Mouse (Mus musculus) T-helper 2 cell (primary cell): ENCODE measurements at regions not wholly inside any gene's neighbourhood (a gene's known extent, or its start where the extent isn't known, plus 50 kb on each side); places are given as distances from the start of the nearest gene placed in this dataset.

Experiments used
- in situ Hi-C: fragments of 300-600 bp; cut with MboI, MseI; formaldehyde crosslinking; loops from one replicate; pipeline ENCODE4 v1.15.1; 2025; ENCODE audit warnings: high pct_unique_total_duplicates

DNA sequence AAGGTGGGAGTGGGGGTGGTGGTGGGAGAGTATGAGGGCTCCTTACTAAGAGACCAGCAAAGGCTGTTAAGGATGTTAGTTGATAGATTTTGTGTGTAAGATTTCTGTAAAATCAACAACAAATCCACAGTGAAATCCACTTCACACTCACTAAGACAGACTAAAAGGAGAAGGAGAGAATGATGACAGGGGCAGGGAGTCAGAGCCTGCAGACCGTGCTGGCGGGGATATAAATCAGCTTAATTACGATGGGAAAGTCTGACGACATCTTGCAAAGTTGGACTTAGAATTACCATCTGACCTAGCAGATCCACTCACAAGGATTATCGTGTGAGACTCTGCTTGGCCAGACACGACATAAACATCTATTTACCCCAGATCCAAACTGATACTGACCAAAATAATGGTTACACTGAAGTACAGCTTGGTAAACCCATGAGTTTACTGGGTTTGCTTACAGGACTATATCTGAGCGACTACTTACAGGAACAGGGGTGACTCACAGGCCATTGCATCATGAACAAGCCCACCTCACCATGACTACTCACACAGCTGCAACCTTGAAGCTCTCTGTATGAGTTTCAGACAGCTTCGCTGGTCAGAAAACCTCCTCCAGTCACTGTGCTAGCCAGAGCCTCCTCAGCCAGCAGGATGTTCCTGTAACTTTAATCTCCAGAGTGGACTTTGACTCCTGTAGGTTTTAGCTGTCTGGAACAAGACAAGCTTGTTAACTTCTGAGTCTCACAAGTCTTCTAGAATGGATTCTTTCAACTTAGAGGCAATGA, 50.5 kb upstream of the Ednra start:
- in situ Hi-C loops, result no loop called here

DNA sequence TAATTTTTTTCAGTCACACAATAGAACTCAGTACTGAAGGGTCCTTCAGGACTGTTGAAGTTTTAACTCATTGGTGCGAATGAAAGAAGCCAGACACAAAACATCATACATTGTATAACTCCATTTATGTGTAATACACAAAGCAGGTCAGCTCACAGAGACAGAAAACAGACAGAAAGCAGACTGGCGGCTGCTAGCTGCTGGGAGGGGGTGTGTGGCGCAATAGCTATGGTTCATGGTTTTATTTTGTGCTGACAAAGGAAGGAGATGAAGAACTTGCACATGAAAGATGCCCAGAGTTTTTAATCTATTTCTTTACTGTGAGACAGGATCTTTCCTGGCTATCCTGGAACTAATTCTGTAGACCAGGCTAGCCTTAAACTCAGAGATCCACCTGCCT, 51.3 kb upstream of the Ednra start:
- in situ Hi-C loops, result no loop called here

DNA sequence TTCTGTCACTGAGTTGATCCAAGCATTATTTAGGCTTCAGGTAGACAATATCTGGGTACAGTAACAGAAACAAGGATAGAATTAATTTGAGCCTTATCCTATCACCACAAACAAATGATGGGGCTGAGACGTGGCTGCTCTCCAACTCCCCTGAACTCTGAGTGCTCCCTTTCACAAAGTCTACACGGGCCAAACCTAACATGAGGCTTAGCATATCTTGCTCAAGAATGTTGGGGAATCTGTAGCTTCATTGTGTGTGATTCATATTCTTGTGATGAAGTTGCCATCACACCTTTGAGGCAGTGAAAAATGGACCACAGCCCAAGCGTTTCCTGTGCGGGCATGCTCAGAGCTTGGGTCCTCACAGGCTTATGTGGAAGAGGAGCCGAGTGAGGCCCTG, 53.3 kb upstream of the Ednra start:
- in situ Hi-C loops, result no loop called here

DNA sequence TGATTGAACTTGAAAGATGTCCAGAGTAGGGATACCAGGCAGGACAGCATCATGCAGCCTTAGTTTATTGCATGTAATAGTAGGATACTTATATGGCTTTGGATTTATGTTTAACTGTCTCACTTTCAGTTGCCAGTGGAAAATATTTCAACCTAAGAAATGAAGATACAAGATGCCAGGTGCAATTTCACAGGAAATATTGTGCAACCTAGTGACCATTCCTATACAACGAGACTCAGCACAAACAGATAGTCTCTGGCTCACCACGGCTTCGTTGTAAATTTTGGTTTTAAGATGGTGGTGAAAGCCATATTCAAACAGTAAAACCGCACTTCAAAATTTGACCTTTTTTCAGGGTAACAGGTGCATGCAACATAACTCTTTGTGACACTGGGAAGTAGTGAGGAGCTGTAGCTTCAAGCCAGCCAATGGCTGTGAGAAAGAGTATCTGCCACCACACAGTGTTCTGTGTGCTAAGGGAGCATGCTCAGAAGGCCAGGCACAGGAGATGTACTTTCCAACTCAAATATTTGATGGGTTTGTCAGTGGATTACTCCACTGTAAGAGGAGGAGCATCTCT, 61.5 kb upstream of the Ednra start:
- in situ Hi-C loops, result no loop called here

DNA sequence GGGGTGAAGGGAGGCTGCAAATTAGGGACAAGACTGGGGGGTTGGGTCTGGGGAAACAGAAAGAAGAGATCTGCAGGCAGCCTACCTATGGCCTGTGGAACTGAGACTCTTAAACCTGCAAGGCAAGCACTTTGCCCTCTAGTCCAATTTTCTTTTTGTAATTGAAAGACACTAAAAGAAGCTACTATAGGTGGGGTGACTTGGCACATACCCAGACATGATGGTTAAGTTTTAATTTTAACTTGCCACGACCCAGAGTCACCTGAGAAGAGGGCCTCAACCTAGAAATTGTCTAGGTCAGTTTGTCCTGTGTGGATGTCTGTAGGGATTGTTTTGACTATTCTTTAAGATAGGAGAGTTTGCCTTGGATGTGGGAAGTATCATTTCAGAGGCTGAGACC, 70.6 kb upstream of the Ednra start:
- in situ Hi-C loops, result no loop called here

DNA sequence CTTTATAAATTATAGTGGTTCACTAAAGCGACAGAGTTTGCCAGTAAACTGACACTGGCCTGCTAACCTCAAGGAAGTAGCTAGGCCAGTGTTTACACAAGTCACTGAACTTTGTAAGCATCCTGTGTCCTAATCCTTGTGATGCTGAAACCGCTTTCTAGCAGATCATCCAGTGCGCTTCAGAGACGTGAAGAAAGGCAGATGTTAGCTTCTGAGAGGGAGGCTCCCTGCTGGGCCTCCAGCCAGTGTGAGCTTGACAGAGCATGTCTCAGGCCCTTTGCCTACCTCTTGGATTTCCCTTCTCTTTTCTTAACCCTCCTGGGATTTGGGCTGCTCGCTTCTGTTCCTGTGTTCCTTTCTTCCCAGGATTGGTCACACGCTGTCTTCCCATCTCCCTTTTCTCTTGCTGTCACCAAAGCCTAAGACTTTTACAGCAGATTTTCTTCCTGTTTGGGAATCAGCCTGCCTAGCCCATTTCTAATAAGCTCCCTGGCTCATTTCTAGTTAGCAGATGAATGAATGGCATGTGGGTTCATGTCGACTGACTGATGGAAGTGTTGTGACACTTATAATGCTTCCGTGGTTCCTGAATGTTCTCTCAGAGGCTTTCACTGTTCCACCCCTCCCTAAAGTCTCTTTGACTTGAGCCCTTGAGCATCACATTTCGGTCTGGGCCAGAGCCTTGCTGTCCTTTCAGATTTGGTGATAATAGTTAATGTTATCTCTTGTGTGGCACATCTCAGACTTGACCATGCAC, 79.1 kb upstream of the Ednra start:
- in situ Hi-C loops, result no loop called here

DNA sequence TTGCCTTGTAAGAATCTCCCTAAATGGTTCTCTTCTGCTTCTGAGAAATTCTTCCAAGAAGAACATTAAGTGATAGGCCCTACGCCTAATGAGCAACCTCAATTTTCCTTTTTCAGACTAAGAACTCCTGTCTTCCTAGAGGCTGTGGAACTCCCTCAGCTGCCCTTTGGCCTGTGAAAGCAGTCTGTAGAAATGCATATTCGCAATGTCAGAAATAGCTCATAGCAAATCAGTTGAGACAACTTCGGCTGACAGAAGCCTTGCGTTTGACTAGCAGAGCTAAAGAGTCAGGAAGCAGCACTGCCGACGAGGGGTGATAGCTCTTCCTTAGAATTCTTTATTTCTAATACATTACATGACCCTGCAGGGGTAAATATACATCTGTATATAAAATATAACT, 80.3 kb upstream of the Ednra start:
- in situ Hi-C loops, result no loop called here

DNA sequence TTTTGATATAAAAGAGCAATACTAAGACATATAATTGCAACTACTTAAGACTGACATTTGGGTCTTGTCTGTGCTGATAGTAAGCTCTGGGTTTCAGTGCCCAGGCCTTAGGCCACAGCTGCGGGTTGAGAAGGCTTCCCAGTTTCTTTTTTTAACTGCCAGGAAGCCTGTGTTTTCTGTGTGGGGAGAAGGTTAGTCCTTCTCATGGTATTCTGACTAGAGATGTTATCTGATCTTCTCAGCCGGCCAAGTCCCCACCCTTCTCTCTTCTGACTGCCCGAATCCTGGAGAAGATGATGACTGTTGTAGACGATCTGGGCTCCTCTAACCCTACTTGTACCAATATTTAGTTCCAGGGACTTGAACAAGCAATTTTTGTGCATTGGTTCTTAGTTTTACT, 80.7 kb upstream of the Ednra start:
- in situ Hi-C loops, result no loop called here

DNA sequence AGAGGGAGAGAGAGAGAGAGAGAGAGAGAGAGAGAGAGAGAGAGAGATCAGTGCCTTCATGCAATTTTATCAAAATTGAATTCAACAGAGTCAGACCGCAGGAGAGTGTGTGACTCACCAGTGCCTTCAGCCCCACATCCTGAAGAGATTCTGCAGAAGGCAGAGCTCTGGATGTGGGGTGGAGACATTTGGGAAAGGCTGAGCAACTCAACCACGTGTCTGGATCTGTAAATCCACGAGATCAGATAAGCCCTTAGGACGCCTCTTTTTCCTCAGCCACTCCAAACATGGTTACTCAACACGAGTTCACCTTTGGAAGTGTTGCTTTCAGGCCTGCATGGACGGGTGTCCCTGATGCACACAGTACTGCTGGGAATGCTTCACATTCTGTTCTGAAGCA, 81.4 kb upstream of the Ednra start:
- in situ Hi-C loops, result no loop called here

DNA sequence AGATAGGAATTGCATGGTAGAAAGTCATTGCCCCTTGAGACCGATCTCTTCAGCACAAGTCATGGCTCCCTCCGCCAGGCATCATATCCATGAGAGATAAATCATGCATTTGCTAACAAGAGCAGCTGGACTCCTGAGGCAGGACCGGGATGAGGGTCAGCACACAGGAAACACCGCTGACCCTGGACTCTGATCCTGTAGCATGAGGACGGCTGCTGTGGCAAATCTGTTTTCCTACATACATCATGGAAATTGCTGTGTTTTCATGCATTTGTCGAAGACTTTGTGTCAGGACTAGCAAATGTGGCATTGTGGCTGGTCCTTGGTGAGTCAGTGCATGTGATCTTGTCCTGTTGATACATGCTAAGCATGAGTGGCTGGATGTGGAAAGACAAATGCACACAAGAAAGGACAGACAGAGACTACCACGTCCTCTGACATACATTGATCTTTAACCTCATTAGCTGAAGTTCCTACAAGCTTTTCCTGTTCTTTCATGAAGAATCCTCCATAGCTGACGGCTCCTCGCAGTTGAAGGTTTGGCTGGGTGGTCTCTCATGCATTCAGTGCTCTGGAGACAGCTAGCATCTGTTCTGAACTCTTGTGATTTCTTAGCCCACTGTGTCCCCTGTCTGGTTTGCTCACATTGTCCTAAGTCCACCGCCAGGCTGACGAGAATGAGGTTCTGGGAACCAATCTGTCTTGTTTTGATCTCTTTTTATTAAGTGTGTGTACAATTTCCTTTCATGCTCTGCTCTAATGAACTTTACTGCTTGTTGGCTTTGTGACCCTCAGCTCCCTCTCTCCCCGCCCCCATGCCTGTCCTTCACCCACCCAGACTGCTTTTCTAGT, 90.8 kb upstream of the Ednra start:
- in situ Hi-C loops, result no loop called here

DNA sequence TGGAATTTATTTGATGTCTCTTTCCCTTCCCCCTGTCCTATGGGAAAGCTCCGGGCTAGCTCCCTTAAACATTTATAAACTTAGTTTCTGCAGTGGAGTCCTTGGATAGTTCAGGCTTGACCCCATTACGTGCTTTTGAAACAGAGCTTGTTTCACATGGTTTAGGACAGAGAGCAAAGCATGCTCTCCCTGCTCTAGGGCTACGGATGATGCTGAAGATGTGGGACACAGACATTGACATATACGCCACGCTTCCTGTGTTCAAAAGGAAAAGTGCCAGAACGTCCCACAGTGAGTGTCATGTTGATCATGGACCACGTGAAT, 91.3 kb upstream of the Ednra start:
- in situ Hi-C loops, result no loop called here

DNA sequence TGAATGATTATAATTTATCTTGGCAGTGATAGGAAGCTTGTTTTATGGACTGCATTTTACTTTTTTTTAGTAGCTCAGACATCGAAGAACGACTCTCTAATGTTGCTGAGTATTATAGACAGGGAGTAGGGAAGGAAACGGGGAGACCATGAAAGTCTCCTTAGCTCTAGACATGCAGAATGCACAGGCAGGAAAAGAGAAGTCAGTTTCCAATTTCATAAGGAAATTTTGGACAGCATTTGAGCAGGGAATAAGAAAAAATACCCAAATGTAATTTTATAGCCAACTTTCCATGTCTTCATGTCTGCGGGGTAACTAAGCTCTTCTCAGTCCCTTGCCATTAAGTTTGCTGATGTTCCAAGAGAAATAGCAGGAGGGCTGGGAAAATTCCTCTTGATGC, 92.0 kb upstream of the Ednra start:
- in situ Hi-C loops, result no loop called here

DNA sequence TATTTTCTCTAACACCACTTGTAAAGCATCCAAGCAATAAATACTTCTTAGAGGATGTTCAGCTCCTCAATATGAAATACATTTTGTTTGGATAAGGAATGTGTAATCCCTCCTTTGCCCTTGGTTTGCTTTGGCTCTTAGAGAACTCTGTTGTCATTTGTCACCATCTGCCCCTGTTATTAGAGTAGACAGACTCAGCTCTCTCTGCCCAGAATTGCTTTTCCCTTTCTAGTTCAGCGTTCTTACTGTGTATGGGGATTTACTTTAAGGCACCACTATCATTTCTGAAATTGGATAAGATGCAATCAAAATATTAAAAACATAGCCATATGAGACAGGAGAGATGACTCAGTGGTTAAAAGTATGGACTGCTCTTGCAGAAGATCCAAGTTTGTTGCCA, 101.5 kb upstream of the Ednra start:
- in situ Hi-C loops, result no loop called here

DNA sequence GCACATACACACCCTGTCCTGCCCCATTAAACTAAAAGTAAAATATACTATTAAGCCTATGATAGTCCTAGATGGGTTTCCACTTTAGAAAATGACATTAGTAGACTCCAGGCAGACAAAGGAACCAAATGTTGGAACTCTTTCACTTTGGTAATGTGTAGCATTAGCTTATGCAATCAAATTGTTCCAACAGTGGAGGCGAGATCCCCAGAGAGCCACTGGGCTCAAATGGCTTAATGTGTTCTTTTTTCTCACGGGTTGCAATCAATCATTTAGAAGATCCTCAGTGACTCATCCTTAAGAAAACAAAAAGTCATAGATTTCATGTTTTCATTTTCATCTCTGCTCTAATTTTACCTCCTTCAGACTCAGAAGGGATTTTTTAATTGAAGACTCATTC, 102.0 kb upstream of the Ednra start:
- in situ Hi-C loops, result no loop called here

DNA sequence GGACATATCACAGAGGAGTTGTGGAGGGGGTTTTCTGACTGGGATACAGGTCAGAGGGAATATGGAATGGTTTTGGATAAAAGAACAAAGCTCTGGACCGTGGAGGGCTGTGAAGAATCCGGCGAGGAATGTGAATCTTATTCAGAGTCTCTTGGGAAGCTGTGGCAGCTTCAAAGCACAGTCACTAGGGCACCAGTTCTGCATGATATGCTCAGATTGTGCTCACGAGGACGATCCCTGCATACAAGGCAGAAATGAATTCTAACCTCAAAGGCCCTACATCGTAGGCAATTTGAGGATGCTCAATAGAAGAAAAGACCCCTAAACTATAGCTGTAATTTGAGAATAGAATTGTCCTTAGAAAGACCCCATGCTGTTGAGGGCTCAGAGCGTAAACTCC, 103.8 kb upstream of the Ednra start:
- in situ Hi-C loops, result no loop called here

DNA sequence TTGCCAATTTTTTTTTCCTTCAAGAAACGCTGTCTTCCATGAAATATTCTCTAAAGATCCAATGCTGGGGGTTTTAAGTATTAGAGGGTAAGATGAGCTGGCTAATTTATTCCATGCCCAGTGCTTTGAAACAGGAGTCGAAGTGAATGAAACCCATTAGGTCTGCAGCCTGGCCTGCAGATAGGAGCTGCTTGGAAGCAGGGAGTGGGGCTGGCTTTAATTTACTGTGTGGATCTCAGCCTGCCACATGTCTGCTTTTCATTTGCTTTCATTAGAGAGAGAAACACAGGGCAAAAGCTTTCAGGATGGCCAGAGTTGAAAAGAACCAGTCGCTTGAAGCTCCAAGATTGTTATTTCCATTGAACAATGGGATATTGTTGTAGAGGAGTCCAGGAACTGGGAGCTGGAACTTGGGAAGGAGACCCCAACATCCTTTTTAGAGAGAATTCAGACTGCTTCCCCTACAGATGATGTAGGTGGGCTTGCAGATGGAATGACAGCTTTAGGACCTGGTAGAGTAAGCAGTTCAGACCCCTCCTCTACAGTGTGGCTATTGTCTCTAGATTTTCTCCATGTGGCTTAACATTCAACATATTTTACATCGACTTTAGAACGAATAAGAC, 105.0 kb upstream of the Ednra start:
- in situ Hi-C loops, result no loop called here

DNA sequence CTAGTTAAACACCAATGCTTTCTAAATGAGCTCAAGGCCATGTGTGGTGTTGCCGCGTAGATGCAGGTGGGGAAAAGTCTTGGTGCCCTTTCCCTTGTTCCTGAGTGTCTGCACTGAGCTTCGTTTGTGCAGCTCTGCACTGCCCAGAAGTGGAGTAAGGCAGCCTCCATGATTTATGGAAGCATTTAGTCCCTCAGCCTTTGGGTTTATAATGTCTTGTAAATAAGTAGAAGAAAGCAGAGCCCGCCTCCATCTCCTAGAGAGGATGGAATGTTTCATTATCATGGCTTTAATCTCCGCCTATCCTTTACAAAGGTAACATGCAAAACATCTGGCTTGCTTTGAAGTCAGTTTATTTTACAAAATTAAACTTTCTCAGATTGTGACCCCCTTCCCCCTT, 105.5 kb upstream of the Ednra start:
- in situ Hi-C loops, result no loop called here

DNA sequence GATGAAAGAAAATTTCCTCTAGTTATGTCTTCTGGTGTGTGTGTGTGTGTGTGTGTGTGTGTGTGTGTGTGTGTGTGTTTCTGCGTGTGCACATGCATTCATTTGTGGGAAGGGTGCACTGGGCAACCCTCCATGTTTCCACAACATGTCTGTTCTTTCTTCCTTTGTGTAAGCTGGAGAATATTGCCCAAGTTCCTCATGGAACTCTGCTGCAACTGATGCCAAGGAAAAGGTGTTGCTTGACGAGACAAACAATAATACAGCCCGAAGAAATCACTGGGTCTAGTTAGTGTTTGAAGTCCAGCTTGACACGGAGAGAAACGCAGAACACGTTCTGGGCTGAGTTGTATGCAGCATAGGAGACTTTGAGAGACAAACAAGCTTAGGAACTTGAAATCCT, 110.0 kb upstream of the Ednra start:
- in situ Hi-C loops, result no loop called here

DNA sequence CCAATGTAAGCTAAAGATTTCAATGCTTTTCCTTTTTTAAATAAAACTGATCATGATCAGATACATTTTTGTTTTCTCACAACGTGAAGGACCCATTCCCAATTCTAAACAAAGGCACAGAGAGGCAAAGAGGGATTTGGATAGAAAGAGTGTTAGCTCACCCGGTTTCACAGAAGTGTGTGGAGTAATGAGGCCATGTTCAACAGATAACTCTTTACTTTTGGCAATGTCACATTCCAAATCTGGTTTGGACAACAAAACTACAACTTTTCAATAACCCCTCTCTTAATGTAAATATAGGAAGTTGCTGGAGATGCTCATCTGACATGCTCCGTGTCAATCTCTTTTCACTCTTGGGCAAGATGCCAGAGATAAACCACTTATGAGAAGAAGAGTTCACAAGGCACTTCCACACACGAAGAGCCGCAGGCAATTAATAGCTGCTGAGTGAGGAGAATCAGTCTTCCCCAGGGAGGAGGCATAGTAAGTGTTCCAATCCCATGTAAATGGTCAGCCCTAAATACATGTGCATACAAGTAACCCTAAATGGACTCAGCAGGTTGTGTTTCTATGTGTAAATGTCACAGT, 112.7 kb upstream of the Ednra start:
- in situ Hi-C loops, result no loop called here

DNA sequence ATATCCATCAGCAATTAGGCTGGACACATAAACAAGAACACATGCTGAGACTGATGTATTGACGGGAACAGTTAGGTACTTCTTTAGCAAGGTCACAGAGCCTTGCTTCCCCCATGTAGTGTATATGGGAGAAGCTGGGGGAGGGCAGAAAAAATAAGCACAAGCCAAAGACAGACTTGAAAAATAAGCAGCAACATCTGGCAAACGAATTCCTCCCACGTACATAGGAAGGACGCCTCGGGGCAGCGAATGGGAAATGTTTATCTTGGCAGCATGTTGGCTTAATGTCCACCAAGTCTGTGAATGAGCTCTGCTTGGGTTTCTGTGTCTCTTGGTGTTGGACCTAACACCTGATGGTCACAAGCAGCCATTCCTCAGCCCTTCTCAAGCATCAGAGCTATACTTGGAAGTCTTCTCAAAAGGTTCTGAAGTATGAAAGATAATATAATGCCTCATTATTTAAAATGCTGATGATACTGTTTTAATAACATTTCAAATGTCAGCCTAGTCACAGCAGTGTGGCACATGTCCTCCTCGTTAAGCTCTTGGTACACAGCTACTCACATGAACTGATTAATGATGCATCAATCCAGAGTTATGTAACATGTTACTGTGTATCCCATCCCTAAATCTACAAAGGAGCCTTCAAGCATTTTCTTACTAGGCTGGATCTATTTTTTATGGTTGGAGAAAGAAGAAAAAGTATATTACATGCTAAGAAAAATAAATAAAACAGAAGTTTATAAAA, 118.3 kb upstream of the Ednra start:
- in situ Hi-C loops, result no loop called here

DNA sequence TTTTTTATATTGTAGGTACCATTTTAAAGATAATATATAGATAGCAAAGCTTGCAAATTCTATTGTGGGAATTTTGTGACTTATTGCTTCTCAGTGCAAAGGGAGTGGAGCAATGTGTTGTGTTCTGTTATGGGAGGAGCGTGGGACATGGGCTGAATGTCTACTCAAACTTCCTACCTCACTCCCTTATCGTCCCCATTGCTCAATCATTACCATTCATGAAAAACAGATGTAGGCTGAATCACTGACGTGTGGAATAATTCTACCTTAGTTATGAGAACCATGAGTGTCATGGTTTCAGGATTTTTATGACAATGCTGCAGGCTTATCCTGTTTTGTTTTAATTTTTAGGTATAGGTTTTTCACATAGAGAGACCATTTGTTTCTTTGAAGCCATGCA, 119.0 kb upstream of the Ednra start:
- in situ Hi-C loops, result no loop called here
